Mouse (Mus musculus) c-Kit-positive CD71-positive TER-119-positive erythroid progenitor cells, embryonic 14.5 days (primary cell): Measurements from ENCODE around the gene Ficd.

ENCODE experiments used
- DNase-seq: peaks from one replicate; pipeline ENCODE4 v3.0.0-alpha.2; 2013; ENCODE audit warnings: low spot score

Ficd gene

DNA sequence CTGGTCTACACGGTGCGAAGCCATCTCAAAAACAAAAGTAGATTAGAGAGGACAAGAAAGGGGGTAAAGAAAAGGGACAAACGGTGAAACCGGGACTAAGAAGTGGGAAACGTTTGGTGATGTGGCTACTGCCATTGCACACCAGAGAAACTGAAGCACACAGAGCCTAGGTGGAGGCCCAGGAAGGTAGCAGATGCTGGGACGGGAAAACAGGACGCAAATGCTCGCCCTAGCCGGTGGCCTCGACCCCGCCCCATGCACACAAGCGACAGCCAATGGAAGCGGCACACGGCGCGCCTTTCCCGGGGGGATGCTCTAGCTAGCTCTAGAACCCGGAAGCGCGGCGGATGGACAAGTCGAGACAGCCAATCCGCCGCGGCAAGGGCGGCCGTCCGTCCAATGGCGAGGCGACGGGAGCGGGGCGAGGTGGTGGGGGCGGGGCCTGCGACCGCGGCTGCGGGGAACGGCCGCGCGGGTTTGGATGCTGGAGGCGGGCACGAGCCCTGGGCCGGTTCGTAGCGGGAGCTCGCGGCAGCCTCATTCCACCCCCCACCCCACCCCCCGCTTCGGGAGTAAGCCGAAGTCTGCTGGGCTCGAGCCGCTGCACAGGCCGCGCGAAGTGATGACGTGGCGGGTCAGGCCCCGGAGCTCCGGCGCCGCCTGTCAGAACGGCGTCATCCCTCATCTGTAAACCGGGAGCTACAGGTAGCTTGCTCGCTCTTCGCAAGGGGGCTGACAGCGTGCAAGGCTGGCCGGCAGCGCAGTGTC lies at the start of gene Ficd:
Gene Ficd, plus strand, starts transcription at position 459 of the 768 bp plus-strand sequence.
- DNase-seq = peak; percentile 95

DNA sequence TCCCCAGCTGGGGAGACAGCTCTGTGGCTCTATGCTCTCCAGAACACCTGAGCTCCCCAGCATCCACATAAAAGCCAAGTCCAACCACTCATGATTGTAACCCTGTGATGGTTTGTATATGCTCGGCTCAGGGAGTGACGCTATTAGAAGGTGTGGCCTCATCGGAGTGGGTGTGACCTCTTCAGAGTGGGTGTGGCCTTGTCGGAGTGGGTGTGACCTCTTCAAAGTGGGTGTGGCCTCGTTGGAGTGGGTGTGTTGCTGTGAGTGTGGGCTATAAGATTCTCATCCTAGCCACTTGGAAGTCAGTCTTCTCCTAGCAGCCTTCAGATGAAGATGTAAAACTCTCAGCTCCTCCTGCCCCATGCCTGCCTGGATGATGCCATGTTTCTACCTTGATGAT lies 48.1 kb upstream of the Ficd start:
- DNase-seq = no peak

DNA sequence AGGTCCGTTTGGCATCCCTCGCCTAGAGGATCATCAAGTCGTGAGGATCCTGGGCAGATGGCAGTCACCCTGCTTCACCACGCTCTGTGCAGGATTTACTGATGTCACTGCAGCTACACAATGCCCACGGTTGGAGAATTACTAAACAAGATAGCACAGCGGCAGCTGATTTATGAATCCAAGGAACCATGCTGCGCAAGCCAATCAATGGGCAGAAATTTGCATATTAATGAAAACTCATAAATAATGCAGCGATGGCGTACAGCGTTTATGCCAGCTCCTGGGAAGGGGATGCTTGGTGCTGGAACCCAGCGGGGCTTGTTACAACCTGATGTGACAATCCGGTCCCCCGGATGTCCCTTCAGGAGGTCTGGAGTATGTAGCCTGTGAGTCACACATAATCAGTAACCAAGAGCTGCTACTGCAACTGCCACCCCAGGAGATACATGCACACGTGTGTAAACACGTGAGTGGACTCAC lies 45.5 kb upstream of the Ficd start:
- no peak for DNase-seq

DNA sequence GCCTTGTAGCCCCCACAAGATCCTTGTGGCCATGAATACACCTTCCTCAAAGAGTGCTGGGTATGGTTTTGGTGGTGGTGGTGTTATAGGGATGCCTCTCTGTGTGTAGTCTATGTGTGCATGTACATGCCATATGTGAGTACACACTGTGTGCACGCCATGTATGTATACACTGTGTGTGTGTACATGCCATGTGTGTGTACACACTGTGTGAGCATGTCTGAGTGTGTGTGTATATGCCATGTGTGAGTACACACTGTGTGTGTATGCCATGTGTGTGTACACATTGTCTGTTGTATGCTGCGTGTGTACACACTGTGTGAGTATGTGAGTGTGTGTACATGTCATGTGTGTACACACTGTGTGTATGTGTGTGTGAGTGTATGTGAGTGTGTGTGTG lies 44.7 kb upstream of the Ficd start:
- DNase-seq = no peak

DNA sequence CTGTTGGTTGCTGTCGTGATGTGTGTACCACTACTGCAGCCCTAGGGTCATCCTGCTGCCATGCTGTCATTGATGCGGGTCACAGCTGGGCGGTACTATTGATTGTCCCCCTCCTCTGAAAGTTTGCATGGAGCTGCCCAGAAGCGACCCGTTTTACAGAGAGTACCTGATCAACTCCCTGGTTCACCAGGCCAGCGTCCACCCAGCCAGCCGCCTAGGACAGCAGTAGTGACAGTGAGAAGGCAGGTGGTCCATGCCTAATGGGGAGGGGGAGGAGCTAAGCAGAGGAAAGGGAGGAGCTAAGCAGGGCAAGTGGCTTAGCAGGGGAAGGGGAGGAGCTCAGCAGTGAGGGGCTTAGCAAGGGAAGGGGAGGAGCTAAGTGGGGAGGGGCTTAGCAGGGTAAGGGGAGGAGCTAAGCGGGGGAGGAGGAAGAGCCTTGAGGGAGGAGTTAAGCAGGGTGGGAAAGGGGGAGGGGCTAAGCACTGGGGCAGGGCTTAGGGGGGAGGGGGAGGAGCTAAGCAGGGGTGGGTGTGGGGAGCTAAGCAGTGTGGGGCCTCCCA lies 42.3 kb upstream of the Ficd start:
- no peak for DNase-seq

DNA sequence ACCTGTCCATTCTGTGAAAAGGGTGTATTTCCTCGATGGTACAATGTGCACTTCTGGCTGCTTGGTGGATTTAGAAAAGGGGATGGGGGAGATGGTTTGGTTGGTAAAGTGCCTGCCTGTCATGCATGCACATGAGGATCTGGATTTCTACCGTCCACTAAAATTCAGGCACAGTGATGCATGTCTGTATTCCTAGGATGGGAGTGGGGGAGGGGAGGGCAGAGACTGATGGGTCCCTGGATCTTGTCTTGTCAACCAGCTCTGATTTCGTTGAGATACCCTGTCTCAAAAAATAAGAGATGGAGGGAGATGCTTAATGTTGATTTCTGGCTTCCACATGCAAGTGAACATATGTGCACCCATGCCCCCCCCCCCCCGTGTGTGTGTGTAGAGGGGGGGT lies 41.6 kb upstream of the Ficd start:
- no peak for DNase-seq

DNA sequence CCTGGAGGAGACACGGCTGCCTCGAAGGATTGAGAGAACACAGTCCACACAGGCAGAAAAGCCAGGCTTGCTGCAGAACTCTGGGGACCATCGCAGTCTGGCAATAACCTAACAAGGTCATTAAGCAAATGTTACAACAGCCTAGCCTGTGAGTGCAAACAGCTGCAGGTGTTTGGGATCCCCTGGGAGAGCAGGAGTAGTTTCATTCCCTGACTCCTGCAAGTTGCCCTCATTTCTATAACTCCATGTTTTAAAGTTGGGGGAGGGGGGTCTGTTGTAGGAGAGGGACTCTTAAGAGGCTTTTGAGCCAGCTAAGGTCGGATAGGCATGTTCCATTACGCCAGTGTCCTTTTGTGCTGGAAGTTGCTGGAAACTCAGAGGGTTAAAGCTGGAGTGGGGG lies 41.2 kb upstream of the Ficd start:
- no peak for DNase-seq

DNA sequence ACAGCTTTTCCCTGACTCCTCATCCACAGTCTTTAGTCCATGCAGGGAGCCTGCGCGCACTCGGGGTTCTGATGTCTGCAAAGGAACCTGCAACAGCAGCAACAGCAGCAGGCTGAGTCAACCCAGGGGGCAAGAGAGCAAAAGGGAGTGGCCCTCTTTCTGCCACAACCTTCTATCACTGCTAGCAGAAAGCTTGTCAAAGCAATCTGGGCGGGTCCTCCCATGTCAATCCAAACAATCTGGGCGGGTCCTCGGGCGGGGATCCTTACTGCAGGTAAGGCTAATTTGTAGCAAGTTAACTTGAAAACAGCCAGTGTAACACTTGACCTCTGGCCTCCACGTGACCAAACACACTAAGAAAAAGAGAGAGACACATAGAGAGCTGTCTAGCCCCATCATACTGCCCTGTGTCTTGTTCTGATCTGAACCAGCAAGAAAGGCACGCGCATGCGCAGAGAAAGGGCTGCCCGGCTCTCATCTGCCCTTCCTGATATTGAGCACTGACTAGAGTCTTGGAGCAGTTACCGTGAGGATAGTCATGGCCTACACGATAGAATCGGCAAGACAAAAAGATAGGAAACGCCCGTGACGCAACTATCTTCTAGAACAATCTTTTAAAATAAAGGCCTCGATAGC lies 35.1 kb upstream of the Ficd start:
- DNase-seq = no peak

DNA sequence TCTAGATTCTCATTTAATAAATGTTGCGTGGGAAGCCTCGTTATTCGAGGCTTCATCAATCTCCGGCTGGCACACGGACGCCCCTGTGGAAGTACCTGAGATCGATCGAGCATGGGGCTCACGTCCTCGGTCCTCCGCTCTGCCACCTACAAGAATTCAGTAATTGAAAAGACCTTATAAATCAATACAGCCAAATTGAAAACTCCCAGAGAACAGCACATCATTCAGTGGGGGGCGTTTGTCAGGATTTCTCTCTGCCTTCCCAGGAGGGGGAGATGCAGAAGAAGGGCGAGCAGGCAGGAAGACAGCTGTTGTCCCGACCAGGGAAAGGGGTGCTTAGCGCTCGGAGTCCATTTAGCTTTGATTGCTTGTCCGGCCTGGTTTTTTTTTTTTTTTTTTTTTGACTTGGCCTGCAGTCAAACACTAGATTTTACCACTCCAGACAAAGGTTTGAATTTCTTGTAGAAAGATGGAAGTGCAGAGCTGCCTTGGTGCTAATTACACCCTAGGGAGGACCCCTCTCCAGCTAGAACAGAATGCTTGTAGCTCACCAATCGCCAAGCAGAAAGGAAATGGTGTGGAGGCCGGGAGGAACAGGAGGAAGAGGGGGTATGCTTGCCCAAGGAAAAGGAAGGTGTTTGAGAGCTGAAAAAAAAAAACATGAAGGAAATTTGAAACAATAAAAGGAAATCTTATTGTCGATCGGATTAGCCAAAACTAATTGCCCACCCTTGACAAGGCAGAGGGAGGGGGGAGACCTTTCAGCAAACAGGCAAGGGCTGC lies 31.6 kb upstream of the Ficd start:
- DNase-seq = no peak

DNA sequence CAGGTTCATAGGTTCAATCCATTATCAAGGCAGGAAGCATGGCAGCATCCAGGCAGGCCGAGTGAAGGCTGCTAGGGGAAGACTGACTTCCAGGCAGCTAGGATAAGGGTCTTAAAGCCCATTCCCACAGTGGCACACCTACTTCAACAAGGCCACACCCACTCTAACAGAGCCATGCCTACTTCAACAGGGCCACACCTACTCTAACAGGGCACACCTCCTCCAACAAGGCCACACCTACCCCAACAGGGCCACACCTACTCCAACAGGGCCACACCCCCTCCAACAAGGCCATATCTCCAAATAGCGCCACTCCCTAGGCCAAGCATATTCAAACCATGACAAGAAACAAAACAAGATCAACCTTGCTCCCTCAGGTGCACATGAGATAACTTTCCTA lies 22.7 kb upstream of the Ficd start:
- no peak for DNase-seq

DNA sequence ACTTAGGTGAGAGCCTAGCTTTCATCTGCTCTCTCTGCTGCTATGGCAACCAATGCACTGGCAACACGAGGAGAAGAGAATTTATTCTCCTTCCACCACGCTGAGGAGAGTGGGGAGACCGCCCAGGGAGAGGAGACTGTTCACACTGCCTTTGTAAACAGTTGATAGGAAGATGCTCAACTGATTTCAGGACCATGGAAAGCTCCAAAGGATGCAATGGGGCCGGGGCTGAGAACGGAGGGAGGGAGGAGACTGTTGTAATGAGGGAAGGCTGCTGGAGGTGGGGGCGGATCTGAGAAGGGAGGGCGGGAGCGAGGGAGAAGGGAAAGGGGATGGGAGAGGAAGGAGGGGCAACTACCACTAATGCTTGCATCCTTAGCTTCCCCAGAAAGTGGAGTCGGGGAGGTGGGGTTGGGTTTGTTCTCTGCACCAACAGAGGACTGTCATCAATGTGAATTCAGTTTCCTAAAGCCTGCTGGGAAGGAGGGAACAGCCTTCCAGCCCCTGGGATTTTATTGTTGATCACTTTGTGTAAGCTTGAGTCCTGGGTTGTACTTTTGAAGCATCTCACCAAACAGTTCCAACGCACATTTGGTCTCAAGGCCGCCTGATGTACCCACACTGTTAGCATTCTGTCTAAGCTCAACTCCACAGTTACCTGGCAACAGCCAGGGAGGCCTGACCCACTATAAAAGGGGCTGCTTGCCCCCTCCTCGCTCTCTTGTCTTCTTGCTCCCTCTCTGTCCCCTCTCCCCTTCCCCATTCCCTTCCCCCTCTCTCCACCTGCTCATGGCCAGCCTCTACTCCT lies 18.8 kb upstream of the Ficd start:
- DNase-seq = no peak

DNA sequence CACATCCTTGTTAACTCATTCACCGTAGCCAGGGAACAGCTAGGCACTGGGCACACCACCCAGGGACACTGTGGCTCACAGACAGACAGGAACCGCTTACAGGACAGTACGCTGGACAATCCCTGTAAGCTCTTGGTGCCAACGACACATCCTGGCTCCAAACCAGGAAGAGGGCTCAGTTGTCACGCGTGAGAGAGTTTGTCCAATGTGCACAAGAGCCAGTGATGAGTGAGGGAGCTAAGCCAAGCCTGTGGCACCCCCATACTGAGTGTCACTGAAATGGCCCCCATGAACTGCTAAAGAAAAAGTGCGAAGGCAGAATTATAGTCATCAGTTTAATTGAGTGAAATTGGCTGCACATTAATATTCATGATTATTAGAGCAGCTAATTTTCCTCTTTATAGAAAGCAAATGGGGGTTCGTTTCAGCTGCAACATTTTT lies 16.4 kb upstream of the Ficd start:
- DNase-seq = no peak

DNA sequence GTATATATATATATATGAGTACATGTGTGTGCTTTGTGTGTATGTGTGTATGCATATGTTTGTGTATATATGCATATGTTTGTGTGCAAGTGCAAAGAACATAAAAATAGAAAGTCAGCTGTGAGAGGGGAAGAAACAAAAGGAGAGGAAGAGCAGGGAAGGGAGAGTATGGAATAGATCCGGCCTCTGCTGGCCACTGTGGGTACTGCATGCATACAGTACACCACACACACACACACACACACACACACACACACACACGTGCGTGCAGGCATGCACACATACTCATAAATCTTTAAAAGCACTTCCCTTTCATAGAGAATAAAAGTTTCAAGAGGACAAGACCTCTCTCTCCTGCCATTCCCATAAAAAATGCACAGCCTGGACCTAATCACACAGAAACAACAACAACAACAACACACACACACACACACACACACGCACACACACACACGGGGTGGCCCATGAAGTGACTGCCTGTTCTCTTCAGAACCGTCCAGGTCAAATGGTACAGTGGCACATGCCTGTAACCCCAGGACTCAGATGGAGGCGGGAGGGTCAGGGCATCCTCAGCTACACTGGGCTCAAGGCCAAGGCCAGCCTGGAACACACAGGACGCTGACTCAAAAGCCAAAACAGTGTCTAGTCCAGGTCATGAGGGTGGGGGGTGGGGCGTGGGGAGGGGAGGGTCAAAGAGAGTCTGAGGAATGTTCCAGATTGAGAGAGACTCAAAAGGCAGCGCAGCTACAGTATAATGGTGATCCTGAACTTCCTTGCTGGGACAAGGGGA lies 13.2 kb upstream of the Ficd start:
- DNase-seq = no peak

DNA sequence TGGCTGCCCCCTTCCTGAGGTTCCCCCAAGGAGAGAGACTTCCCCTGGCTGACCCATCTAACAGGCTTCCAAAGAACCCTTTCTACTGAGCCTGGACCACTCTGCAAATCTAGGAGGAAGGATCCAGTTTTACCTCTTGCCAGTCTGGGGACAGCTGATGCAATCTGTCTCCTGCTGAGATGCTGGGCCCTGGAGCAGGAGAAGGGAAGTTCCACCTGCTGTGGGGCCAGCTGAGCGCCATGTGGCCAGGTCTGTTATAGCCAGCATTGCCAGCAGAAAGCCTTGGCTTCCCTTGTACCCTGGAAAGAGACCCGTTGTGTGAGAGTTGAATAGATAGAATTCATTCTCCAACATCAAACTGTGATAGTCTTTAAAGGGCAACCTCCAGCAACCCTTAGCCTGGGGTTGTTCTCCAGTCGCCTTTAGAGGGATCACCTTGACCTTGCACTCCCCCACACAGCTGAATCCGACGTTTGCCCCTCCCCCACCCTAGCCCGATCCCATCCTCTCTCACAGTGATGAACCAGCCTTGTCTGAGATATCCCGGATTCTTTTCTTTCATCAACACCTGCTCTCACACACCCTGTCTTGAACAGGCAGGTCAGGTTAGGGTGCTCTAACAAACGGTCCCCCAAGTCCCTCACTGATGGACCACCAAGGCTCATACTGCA lies 11.9 kb upstream of the Ficd start:
- DNase-seq = no peak

DNA sequence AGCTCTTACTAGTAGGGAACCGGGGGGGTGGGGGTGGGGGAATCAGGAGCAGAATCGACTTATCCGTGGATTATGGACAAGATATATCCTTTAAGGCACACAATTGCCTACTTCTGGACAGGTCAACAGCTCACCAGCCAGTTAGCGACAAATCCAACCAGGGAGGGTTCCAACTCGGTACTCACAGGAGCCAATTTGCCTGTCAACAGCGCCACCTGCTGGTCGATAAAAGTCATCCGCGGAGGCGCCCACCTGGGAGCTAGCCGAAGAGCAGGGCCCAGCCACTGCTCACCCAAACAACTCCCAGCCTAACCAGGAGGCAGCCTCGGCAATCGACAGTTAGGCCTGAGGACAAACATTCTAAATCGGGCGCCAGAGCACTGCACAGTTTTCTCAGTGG lies 11.2 kb upstream of the Ficd start, which contains the start of gene 1700069L16Rik:
Gene 1700069L16Rik, minus strand, starts transcription at position 327 of the 400 bp plus-strand sequence.
- peak; percentile 66 for DNase-seq

DNA sequence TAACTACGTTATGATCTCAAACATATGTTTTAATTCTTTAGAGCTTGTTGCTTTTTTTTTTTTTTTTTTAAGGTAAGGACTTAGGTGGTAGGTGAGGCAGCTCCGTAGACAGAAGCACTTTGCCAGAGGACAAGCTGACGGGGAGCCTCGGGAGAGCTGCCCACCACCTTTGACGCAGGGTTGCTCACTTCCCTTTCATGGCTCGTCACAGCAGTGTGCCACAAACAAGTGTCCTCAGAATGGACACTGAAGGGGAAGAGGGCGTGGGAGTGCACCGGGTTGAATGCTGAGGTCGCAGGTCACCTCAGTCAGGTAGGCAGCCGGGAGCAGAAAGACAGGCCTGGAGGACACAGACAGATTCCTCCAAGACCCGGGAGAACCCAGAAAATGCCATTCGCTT lies 10.2 kb upstream of the Ficd start:
- DNase-seq = no peak

DNA sequence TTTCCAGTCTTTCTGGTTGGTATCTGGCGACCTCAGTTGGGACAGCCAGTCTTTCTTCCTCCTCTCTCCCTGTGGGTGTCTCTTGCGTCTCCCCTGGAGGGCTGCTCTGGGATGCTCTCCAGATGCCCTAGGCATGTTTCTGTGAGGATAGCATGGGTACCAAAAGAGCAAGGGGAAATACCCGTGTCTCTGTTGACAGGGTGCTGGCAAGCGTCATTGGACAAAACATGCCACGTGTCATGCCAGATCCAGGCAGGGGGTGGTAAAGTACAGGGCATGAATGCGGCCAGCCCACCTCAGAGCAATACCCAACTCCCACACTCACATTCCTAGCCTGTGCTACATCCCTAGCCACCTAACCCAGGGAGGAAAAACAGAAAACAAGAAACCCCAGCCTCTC lies 9.0 kb upstream of the Ficd start:
- DNase-seq = no peak

DNA sequence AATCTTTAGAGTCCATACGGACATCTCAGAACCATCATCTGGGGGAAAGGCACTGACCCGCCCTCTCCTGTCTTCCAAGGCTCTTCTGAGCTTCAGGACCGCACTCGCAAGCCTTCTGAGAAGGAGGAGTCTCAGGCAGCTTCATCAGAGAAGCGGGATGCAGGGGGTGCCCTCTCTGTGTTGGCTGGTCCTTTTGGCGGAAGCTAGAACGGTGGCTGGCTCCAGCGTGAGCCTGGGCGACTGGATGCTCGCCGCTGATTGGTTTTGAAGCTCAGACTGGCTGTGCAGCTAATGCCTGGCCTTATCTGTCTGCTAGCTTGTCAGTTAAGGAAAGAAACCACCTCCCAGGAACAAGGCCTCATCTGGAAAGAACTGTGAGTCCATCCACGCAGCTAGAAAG lies 8.4 kb upstream of the Ficd start:
- DNase-seq = no peak

DNA sequence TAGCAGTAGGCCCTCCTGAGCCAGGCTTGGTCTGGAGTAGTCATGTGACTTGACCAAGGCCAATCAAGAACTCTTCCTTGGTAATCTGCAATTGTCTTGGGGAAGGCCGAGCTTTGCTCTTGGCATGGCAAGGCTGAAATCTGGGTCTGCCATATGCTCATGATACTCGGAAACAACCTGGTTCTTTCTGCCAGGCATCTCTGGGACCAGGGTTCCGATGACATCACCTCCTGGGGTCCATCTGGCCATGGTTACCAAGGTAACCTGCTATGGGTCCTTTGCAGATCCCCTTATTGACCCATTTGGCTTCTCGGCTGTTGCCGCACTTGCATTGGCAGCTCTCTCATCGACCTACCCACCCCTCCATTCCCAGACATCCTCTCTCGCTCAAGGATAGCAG lies 7.6 kb upstream of the Ficd start:
- DNase-seq = no peak

DNA sequence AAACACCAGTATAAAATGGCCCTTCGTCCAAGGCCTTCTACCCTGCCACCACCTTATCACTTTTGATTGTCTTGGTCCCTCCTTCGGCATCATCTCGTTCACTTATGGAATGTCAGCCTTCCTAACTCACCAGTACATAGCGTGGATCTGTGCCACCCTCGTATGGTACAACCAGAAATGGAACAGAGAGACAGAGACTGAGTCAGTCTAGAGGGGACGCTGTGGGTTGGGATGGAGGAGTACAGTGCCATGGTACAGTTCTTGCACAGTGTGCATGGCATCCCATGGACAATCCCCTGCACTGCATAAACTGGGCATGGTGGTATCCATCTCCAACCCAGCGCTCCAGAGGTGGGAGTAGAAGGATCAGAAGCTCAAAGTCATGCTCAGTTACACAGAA lies 6.9 kb upstream of the Ficd start:
- no peak for DNase-seq
